Mouse (Mus musculus): ENCODE data around the gene Gm45140.

The Gm45140 gene

GRCm38 (mm10) chr6:87799576-87799975 is 36.0 kb downstream of the Gm45140 start:
- no peak for DNase-seq (ENCODE audit: low read depth, low spot score)

GRCm38 (mm10) chr6:87797321-87797720 is 38.3 kb downstream of the Gm45140 start:
- DNase-seq (ENCODE audit: low read depth, low spot score), result no peak

- DNase-seq (ENCODE audit: low read depth, low spot score), result no peak
These were observed 39.2 kb downstream of the Gm45140 start for GRCm38 (mm10) chr6:87796251-87796880.

GRCm38 (mm10) chr6:87795385-87796150 is 40.0 kb downstream of the Gm45140 start:
- no peak for DNase-seq (ENCODE audit: low read depth, low spot score)

GRCm38 (mm10) chr6:87793821-87794510 is 41.6 kb downstream of the Gm45140 start:
- no peak for DNase-seq (ENCODE audit: low read depth, low spot score)

- DNase-seq (ENCODE audit: low read depth, low spot score), result no peak
These were observed 43.8 kb downstream of the Gm45140 start for GRCm38 (mm10) chr6:87791826-87792225.

- DNase-seq (ENCODE audit: low read depth, low spot score), result no peak
These were observed 44.7 kb downstream of the Gm45140 start for GRCm38 (mm10) chr6:87790779-87791480.

DNA sequence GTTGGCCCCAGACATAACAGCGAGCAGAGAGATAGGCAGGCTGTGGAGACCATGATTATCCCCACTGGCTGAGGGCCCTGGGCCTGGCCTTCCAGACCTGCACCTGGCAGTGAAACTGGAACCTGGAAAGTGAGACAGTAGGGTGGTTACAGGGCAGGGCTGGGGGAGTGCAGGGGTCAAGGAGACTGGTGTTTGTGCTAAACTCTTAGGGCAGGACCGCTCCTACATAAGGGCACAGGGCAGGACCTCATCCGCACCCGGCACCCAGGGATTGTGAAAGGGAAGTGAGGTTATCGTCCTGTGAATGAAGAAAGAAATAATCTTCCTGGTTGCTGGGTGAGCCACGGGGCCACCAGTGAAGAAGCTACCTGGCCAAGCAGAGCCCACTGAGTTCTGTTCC is 45.8 kb downstream of the Gm45140 start:
- DNase-seq (ENCODE audit: low read depth, low spot score), result no peak

- DNase-seq (ENCODE audit: low read depth, low spot score), result no peak
These were observed 46.6 kb downstream of the Gm45140 start for GRCm38 (mm10) chr6:87788896-87789587.

DNA sequence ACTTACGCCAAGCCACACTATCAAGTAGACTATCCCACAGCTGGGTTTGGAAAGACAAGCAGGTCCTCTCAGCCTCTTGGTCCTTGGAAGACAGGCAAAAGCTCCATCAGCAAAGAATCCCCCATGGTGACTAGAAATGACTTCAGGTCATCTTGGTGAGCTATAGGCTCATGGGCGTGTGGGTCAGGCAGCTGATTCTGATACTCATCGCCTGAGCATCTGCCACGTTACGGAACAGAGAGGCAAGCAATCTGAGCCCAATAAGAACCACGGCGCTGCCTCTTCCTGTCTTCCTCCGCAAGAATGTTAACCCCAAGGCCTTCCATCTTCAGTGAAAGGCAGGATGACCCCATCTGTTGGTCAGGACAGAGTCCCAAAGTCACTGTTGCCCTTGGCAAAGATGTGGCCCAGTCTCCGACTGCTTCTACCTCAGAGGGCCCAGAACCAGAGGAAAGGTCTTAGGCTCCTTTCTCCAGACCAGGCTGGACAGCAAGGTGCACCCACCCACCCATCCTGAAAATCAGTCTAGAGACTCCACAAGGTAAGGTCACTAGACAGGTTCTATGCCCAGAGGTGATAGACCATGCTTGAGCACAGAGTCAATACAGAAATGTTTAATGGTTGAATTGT is 47.2 kb downstream of the Gm45140 start:
- no peak for DNase-seq (ENCODE audit: low read depth, low spot score)

DNA sequence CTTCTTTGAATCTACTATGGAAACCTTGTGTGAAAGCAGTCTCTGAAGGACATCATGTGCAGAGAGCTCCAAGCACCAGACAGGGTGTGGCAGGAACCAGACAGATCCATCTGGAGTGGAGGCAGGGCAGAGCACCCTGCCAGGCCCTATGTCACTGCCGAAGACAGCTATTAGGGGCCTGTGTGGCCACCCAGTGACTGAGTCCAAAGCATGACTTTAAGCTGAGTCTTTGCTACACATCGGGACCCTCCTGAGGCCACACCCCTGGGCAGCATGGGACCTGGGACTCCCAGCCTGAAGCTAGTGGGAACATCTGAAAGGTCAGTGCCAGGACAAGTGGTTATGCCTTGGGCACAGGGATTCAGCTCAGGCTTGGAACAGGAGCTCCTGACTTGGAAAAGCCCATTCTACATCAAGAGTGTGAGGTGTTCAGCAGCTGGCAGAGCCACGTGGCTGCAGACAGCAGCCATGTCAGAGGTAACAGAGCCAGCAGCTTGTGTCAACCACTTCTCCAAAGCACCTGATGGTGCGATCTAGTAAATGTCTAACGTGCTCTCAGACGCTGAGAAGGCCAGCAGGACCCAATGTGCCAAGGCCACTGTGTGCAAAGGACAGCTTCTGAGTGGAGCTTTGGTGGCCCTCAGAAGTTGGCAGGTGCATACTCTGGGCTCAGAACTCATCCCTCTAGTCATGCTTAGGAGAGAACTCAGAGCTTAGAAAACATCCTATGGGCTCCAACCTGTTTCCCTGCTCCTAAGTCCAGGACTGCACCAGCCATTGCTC is 48.3 kb downstream of the Gm45140 start:
- DNase-seq (ENCODE audit: low read depth, low spot score), result no peak

- DNase-seq (ENCODE audit: low read depth, low spot score), result no peak
These were observed 49.0 kb downstream of the Gm45140 start for GRCm38 (mm10) chr6:87786621-87787020.

DNA sequence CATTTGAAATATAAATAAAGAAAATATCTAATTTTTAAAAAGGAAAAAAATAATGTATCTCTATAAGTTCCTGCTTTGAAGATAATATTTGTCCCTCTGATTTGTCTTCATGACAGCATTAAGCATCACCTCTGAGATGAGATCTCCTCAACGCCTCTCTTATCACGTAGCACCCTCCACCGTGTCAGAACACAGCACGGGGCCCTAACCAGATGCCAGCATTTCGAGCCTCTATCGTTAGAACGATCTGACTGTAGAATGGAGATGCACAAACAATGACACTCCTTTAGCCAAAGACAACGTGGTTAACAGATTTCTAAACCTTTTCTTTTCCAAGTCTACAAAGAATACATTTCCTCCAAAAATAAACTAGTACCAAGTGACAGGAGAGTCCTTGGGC is 51.6 kb downstream of the Gm45140 start:
- DNase-seq (ENCODE audit: low read depth, low spot score), result no peak

GRCm38 (mm10) chr6:87780546-87781301 is 54.9 kb downstream of the Gm45140 start:
- DNase-seq (ENCODE audit: low read depth, low spot score), result no peak

DNA sequence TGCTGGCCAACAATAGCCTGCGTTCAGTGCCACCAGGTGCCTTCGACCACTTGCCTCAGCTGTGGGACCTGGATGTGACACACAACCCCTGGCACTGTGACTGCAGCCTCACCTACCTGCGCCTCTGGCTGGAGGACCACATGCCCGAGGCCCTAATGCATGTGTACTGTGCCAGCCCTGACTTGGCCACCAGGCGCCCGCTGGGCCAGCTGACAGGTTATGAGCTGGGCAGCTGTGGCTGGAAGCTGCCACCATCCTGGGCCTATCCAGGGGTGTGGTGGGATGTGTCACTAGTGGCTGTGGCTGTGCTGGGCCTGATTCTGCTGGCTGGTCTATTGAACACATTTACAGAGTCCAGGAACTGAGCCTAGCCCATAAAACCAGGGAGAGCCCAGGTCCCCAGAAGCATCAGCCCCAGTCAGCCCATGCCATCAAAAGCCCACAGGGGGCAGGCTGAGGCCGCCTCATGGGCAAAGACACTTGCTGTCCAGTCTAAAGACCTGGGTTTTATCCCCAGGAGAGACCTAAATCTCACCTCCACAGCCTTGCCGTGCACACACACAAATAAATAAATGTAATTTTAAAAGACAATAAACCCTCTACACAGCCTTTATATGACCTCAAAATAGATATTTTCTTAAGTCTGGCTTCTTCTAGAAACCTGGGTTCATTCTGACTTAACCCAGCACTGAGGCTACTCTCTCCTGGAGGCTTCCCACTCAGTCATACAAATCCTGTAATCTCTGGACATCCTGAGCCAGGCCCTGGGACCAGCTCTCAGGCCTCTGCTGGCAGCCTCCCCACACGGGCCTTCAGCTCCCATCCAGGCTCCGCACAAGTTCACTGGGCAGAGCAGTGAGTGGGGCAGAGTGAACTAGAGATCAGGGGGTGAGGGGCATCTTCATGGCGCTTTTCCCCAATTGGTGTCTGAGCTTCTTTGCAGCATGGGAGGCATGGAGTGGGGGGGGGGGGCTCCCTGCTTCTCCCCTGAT is 56.1 kb downstream of the Gm45140 start:
- no peak for DNase-seq (ENCODE audit: low read depth, low spot score)

GRCm38 (mm10) chr6:87778294-87779173 is 57.1 kb downstream of the Gm45140 start:
- DNase-seq (ENCODE audit: low read depth, low spot score), result no peak

- no peak for DNase-seq (ENCODE audit: low read depth, low spot score)
These were observed 57.8 kb downstream of the Gm45140 start, which contains the start of gene Gp9 for GRCm38 (mm10) chr6:87777842-87778241. TSS of gene Gp9 (plus strand) at chr6:87778072.

Data from embryo, embryonic 11.5 days (tissue).